Mouse (Mus musculus) colon, adult 2 months (tissue): ENCODE measurements around the gene Cnr1. TPM values are rescaled to one million over a fixed set of nuclear protein-coding genes. Genes with fewer than 3 reads are reported as not detected.

ENCODE experiments used
- polyA plus RNA-seq: library from polyadenylated mRNA; depleted of rRNA; stranded (reverse); fragments of >200 nt; gene quantifications from 2 replicates; pipeline ENCODE4 v1.2.3, GENCODE M21; 2012; rRNA removed

Gene Cnr1
- polyA plus RNA-seq, result 0.98 and 1.1 TPM in 2 replicates

DNA sequence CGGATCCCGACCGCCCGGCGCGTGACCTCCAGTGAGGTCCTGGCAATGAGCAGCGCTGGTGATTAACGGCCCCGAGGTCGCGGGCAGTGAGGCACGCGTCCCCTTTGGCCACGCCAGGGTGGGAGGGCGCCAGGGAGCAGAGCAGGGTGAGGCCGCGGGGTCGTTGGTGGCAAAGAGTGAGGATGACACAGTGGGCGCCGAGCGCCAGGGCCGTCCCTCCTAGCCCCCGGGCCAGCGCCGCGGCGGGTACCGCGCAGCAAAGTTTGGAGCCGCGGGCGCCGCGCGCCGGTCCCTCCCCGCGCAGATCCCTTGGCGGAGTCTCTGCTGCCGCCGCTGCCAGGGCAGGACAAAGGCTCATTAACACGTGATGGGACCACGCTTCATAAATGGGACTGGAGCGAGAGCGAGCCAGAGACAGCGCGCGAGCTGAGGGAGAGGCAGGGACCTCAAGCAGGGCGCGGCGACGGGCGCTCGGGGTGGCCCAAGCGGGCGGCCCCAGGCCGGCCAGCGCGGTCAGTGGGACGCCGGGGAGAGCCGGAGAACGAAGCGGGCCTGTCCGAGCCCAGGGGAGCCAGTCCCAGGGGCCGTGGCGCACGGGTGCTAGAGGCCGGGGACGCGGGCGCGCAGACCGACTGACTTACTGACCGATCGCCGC, at the start of gene Cnr1:
Cnr1 (plus strand) TSS at position 360 of the 655 bp plus-strand sequence.

Other genes with a start within 250 kb of the Cnr1 start
- 0.09 TPM in 1 of 2 replicates, not detected in the other for gene Spaca1, start 125.6 kb downstream of the Cnr1 start, polyA plus RNA-seq